Mouse (Mus musculus) thymus, postnatal 36 days (tissue): ENCODE data around the gene Kank1.

Experiments used
- DNase-seq, 2 experiments: peaks; one replicate each; pipeline ENCODE4 v3.0.0; 2022; ENCODE audit warnings: mixed read lengths in 2 of 2

Gene Kank1

DNA sequence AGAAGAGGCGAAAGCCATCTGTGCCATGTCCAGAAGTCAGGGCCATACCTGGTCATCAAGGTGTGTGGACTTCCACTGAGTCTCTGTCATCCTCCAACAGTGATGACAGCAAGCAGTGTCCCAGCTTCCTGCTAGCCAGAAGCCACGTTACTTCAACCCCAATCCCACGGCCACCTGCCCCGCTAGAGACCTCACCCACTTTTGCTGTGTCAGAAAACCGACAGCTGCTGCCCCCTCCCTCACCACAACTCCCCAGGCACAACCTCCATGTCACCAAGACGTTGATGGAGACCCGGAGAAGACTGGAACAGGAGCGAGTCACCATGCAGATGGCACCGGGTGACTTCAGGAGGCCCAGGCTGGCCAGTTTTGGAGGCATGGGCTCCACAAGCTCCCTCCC lies 172.5 kb downstream of the Kank1 start:
- DNase-seq = no peak

DNA sequence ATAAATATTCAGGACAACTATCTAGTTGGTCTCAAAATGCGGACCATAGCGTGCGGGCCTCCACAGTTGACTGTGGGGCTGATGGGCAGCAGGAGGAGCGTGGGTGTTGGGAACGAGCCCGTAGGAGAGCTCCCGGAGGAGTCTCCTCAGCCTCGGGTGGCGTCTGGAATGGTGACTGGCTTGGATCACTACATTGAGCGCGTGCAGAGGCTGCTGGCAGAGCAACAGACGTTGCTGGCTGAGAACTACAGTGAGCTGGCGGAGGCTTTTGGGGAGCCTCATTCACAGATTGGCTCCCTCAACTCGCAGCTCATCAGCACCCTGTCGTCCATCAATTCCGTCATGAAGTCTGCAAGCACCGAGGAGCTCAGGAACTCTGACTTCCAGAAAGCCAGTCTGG lies 174.6 kb downstream of the Kank1 start:
- no peak for DNase-seq

DNA sequence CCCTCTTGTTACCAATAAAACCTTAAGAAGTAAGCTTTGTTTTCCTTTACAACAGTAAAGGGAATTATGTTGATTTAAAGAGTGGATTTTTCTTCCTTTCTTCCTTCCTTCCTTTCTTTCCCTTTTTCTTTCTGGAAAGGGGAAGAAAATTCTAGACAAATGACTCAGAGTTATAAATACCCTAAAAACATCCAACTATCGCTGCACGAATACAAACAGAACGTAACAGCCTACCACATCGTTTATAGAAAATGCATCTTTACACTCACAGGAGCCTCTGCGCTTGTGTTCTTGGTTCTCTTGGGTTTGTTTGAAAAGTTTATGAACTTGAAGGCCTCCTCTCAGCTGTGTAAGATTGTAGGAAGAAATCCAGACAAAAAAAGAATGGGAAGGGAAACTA lies 178.7 kb downstream of the Kank1 start:
- DNase-seq = no peak

DNA sequence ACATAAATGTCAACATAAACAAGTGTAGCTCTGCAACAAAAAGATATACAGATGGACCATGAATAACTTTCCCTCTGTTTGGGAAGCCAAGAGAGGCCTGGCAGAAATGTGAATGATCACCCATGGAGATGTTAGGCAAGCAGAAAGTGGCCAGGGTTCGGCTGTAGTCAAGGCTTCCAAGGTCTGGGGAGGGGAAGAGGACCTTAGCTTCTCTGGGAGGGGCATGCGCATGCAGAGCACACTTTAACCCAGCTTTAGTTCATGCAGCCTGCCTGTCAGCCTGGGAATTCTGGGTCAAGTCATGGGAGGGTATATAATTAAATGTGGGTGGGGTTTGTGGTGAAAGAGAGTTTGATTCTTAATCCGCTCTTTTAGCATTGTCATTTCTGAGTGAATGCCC lies 180.9 kb downstream of the Kank1 start:
- no peak for DNase-seq

DNA sequence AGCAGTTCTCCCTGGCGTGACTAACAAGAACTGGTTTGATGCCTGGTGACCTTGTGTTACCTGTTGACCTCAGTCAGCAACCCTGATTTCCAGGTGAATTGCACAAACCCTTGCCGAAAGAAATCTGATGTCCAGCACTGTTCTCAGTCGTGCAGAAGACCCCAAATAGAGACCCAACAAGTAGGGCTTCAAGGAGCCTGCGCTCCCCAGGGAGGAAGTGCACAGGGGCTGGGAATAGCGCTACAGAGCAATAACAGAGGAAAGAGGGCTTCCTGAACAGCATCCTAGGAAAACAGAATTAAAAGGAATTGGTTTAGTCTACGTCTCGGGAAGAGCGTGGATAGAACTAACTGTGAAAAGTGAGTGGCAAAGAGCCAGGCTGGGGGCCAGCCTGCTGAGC lies 183.2 kb downstream of the Kank1 start:
- no peak for DNase-seq

DNA sequence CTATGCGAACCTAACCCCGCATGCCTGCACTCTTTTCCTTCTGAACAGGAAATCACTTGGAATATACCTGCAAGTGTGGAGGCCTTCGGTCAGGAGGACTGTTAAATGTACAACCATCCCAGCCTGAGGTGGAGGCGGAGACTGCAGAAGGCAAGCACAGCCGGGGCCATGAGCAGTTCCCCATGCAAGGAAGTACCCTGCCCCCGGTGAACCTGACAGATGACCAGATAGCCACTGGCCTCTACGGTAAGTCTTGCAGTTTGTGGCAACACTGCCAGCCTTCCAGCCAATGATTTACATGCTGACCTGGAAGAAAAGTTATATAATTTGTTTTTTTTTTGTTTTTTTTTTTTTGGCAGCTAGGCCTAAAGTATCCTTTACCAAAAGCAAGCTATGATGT lies 185.3 kb downstream of the Kank1 start:
- DNase-seq = no peak

DNA sequence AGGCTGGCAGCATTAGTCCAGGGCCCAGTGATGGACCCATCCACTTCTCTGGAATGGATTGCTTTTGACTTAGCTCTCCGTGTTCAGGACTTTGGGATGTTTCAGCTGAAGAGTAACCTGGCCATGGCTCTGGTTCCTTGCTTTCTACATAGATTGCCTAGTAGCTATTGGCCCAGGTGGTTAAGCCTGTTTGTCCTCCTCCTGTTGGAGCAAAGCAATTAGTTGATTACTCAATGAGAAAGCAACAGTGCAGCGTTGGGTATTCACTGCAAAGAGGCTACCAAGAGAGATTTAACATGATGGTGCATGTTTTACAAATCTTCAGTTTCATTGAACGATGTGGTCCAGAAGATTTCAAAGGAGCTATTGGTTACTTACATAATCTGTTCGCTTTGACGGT lies 186.6 kb downstream of the Kank1 start:
- no peak for DNase-seq

DNA sequence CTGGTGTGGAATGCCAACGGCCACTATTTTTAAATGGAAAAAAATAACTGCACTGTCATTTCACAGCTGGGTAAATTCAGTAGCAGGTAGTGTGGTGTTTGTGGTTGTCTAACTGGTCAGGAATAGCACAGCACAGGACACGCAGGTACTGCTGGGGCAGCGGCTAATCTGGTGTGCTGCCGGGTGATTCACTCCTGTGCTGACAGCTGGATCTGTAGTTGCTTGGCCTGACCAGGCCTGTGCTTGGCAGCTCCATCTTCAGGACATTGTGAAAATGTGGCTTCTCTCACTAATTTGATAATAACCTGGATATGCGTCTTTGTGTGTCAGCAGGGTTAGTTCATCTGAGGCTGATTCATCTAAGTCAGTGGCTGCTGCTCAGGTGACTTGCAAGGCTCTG lies 189.7 kb downstream of the Kank1 start:
- DNase-seq = no peak

DNA sequence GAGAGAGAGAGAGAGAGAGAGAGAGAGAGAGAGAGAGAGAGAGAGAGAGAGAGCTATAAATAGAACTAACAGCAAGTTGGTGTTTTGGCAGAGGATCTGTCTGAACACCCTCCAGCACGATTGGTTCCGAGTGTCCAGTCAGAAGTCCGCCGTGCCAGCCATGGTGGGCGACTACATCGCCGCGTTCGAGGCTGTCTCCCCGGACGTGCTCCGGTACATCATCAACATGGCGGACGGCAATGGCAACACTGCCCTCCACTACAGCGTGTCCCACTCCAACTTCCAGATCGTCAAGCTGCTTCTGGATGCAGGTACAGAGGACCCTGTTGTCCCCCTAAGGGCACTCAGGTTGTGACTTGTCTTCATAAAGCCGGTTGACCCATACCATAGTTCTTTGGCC lies 191.1 kb downstream of the Kank1 start:
- DNase-seq = no peak

DNA sequence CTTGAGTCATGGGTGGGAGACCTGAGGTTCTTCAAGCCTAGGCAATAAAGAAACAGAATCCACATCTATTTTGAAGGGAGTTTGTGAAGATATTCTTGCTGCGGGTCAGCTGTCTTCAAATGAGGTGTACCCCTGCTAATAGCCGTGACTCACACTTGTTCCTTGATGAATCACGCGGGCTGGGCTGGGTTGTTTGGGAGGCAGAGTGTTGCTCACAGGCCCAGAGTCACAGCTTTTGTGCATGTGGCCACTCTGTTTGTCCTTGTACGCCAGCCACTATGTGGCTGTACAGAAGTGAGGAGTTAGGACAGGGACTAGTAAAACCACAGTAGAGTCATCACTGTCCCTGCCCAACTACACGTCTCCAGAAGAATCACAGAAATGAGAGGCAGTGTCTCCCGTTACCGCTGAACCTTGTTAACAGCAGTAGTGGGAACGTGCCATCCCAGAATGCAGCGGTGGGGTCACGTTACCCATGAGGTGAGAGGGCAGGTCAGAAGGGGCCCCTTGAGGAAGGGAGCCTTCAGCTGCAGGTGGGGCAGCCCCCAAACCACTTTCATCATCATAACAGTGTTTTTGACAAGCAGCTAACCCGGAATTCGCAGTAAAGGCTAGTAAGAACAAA lies 191.7 kb downstream of the Kank1 start:
- DNase-seq = no peak

DNA sequence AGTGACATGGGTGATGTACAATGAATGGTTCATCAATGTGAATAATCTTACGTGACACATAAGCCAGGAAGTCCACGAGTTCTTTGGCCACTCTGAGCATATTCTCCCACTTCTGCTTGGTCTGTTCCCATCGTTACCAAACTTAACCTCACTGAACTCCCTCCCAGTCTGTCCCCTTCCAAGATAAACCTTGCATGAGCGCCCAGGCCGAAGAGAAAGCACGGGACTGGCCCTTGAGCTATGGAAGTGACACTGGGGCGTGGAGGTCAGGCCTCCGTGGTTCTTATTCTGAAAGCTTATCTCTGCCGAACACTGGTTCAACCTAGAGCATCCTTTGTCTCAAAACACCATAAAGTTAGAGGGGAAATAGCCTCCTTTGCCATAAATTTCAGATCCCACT lies 194.7 kb downstream of the Kank1 start:
- no peak for DNase-seq

DNA sequence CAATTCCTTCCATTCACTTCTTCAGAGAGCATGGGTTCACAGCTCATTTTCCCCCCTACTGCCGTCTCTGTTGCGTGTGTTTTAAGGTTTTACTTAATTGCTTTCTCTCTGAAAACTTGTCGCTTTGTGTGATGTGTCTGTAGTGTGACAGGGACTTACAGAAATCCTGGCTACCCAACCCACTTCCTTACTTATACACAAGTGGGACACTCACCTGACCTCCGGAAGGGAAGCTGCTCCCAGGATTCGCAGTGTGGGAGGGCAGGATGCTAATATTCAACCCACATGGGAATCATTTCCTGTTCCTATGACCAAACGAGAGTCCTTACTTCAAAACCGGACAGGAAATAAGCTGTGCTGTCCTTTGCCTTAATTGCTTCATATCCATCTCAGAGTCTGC lies 195.1 kb downstream of the Kank1 start:
- DNase-seq = no peak

DNA sequence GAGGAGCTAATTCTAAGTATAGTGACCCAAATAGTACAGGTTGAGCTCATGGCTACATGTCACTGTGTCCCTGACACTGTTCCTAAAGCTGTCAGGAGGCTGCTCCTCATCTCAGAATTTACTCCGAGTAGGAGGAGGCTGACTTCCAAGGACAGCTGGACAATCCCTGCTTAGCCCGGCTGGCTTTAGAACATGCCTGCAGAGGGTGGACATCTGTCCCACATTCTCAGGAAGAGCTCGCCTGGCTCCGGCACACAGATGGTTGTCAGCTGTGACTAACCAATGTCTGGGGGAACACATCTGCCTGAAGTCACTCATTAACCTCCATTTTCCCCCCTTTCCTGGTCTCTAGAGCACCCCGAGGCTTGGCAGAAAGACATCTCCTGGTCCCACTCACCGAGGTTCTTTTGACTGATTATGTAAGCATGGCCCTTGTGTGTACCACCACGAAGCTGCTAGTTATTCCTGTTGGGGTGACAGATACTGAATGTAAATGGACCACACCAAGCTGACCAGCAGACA lies 196.5 kb downstream of the Kank1 start:
- DNase-seq = no peak

DNA sequence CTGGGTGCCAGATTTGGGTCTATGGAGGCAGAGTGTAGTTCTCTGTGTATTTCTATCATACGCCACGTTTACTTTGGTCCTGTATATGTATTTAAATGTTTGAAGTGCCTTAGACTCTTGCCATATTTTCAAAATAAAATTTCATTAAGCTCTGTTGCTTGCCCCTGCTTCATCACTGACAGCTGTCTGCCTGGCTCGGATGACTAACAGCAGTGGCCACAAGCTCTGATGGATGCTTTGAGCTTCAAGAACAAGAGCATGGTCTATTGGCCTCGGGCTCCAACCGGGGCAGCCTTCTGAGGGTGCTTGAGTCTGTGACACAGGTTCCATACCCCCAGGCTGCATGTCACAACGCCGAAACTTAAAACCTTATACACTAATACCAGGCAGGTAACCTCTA lies 197.6 kb downstream of the Kank1 start:
- DNase-seq = no peak

DNA sequence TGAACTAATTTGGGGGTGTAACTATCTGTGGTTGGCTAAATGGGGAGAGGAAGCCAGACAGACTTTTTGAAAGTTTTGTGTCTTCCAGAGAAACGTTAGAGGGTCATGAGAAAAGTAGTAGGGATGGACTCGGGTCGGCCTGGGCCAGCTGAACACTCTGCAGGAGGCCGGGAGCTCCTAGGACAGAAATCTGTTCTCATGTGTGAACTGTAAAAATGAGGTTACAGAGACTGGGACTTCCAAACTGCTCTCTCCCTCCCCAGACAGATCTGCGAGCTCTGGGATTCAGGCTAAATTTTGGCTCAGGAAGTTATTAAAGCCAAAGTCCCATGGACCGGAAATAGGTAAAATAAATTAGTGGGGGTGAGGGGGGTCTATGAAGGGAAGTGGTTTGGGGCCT lies 198.0 kb downstream of the Kank1 start:
- DNase-seq = no peak

DNA sequence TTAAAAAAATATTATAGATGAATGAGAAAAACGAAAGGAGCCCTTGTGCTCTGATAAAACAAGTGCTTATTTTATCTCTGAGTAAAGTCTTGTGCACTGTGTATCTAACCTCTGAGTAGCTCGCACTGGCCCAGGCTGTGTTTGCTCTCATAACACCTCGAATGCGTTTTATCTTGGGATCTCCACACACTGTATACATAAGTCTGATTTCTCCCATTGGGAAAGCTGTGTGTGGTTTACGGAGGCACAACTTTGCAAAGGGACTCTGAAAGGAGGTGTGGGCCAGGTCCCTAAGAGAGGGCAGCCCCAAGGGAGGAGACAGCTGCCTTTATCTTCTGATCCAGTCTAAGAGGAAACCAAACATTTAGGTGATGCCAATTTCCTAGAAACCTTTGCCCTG lies 198.6 kb downstream of the Kank1 start:
- no peak for DNase-seq

DNA sequence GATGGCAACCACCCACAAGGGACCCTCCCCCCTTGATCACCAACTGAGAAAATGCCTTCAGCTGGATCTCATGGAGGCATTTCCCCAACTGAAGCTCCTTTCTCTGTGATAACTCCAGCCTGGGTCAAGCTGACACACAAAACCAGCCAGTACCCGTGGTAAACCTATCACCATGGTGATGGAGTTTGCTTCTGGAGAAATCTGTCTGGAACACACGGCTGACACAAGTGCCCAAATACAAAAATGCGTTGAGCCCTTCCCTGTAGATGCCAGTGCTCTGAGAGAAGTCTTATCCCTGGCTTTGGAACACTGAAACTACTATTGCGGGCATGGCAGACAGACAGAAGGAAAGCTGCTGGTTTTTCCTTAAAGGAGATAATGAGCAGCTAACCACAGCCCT lies 199.4 kb downstream of the Kank1 start:
- DNase-seq = no peak

DNA sequence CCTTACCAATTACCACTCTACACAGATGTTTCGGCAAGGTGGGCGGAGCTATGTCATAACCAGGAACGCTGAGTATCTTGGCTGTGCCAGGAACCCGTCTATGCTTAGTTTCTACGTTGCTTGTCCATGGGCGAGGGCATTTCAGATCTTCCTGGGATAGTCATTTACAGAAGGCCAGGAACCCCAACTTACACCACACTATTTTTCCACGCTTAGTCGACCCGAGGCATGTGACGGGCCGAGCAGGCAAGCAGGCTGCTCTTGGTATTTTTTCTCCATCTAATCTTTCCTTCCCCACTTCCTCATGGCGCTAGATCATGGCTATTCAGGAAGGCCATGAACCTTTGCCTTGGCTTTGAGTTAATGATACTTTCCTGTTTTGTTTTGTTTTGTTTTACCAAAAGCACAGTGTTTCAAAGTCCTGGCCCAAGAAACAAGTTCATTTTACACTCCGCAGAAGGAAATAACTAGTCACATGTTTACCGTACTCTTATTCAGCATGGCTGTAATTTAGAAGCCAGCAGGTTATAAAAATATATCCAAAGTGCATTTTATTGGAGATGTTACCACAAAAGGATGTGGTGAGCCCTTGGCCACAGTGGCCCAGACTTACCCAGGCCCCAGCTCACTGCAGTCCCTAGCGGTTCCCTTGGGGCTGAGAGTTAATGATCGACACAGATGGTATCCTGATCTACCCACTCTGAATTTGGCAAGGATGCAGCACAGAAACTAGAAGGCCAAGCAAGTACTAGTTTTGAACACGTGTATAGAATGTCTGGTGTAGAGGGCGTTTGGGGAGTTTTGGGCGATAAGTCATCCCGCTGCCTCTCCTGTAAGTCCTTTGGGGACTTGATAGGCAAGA lies 200.2 kb downstream of the Kank1 start:
- DNase-seq = no peak

DNA sequence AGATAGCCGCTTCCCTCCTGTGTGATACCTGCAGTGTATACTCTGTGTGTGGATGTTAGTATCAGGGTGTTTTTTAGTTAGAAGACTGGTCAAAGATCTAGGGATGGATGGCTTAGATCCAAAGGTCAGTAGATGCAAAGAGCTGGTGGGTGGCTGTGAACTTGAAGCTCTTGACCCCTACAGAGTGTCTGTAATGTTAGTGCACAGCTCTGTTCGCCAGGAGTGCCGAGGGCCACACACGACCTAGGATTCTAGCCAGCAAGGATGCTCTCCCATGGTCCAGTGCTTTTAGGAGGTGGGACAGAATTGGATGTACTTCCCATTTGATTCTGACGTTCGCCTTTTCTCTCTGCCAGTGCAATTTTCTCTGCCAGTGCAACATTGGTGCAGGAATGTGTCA lies 201.5 kb downstream of the Kank1 start:
- DNase-seq = no peak

DNA sequence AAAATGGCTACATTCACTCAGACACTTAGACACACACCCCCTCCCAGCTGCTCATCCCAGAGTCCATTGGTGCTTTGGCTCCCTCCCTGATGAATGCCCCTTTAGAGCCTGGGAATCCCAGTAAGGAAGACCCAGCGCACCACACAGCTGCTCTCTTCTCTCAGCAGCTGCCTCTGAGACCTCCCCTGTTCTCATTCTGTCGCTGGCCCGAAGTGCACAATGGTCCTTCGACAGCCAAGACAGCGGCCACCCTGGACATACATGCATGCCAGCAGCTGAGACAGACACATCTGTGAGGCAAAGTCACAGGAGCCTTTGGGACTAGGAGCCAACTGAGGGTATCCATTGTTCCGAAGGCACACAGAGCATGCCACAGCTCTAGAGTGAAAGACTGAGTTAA lies 203.0 kb downstream of the Kank1 start:
- no peak for DNase-seq

DNA sequence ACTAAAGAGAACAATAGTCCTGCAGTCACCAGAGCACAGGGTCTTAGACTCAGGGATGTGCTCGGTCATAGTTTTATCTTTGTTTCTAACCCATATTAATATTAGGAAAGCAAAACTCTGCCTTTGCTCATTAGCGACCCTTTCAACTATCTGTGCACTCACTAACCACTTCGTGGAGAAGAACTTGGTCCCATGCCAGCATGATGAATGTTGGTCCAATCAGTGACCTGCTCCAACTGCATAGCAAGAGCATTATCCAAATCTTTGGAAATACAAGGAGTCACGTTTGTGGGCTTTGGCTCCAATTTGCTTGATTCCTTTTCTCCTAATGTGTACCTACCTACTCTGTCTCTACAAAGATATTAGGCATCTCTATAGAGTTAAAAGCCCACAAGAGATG lies 204.0 kb downstream of the Kank1 start:
- no peak for DNase-seq

DNA sequence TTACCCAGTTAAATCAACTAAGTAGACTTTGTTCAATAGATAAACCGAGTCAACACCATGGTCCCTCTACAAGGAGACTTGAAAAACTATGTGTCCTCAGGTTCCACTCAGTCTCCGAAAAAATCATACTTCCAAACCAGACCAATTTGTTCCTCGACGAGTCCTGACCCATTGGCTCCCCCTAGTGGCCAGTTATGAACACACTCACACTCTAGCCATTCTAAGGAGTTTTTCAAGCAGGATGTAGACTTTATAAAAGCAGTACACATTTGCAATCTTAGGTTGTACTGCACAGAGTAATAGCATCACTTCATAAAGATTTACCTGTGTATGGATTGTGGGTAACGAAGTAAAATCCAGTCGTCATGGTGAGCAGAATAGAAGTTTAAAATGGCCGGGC lies 208.3 kb downstream of the Kank1 start:
- peak; percentile 28 to 41 for DNase-seq

DNA sequence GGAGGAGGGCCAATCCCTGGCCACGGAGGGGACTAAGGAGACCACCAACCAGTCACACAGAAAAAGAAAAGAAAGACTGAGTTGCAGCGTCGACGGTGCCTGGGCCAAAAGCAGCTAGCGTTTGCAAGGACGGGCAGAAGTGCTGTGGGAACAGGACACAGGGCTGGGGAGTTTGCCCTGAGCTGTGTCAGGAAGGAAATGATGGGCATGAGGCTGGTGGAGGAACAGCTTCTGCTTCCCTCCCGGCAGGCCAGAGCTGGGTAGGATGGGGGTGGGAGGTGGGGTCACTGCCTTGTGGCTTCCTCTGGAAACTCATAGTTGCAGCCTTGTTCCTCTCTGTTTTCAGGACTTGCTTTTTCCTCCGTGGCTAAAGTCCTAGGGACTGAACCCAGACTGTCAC lies 209.1 kb downstream of the Kank1 start:
- no peak for DNase-seq

DNA sequence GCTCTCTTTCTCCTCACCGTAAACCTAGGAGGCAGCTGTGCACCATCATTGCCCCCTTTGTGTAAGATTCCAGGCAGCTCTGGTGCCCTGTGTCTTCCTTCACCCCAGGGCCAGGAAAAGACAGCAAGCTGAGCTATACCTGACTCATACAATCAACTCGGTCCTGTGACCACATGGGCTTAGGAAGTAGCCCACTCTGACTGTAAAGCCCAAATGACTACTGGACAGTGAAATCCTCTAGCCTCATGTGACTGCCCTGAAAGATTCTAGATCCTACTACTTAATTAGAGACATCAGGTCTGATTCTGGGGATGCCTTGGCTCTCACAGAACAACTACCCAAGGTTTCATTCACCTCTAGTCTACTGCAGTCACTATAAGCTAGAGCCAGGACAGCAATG lies 209.9 kb downstream of the Kank1 start:
- no peak for DNase-seq

DNA sequence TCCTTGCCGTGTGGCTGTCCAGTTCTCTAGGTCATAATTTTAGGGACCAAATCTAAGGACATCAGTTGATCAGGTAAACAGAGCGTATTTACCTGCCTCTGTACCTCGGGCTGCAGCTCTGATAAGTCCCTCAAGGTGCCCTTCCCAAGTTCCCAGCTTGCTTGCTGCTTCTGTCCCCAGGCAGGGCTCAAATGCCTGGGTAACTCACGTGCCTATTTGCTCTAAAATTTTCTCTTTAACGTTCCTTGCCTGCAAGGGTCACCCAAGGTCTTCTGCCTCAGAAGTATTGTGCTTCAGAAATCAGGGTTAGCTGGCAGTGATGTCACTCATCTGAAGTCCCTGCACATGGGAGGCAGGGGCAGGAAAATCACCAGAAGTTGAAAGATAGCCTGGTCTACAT lies 210.6 kb downstream of the Kank1 start:
- no peak for DNase-seq
